Mouse (Mus musculus) hindbrain, embryonic 15.5 days (tissue): ENCODE measurements around the gene Pusl1. TPM values are rescaled to one million over a fixed set of nuclear protein-coding genes. Genes with fewer than 3 reads are reported as not detected.

Source experiments
- ATAC-seq: fragments of 200-750 bp; cut with Nextera tagmentation; 2 replicates; pipeline ENCODE4 v1.8.0; 2017; ENCODE audit warnings: low read depth, moderate number of reproducible peaks, moderate TSS enrichment; ENCODE audit not compliant: low FRiP score
- H3K27ac ChIP-seq: fragments of 300-500 bp; sonication (generic); replicated peaks from 2 replicates; pipeline ENCODE4 v1.5.1; 2015; ENCODE audit warnings: mild to moderate bottlenecking, inconsistent platforms
- H3K27me3 ChIP-seq: fragments of 300-500 bp; sonication (generic); 2 replicates; pipeline ENCODE4 v1.6.1; 2015; ENCODE audit warnings: control low read depth, inconsistent platforms
- H3K36me3 ChIP-seq: fragments of 300-500 bp; sonication (generic); 2 replicates; pipeline ENCODE4 v1.6.1; 2015; ENCODE audit warnings: control low read depth, inconsistent platforms
- H3K4me1 ChIP-seq: fragments of 300-500 bp; sonication (generic); replicated peaks from 2 replicates; pipeline ENCODE4 v1.6.1; 2015; ENCODE audit warnings: control low read depth, inconsistent platforms
- H3K4me2 ChIP-seq: fragments of 300-500 bp; sonication (generic); 2 replicates; pipeline ENCODE4 v1.6.1; 2015; ENCODE audit warnings: moderate library complexity, mild to moderate bottlenecking, inconsistent platforms
- H3K4me3 ChIP-seq: fragments of 300-500 bp; sonication (generic); 2 replicates; pipeline ENCODE4 v1.5.1; 2015; ENCODE audit warnings: mild to moderate bottlenecking, inconsistent platforms
- H3K9ac ChIP-seq: fragments of 300-500 bp; sonication (generic); 2 replicates; pipeline ENCODE4 v1.6.1; 2015; ENCODE audit warnings: inconsistent platforms
- H3K9me3 ChIP-seq: fragments of 300-500 bp; sonication (generic); 2 replicates; pipeline ENCODE4 v1.6.1; 2016; ENCODE audit warnings: control low read depth, inconsistent platforms
- WGBS: fragments of 180-500 bp; shearing (Covaris S2); methylation state at CpG from one replicate; pipeline ENCODE4 v1.1.7; 2015; 5-methylcytosine and 5-hydroxymethylcytosine counted together
- microRNA-seq: library from miRNA; unstranded; fragments of <30 nt; microRNA quantifications from one replicate; pipeline ENCODE4, GENCODE M21; 2016
- polyA plus RNA-seq: library from polyadenylated mRNA; unstranded; fragments of >200 nt; fragmentation: Nextera tagmentation; extraction: Ambion mirVana; gene quantifications from 2 replicates; pipeline ENCODE4 v1.2.1, GENCODE M21; 2015

Pusl1 gene
- polyA plus RNA-seq, 1 experiment from 2014 or later = 62.9 TPM

- Histone ChIP-seq H3K27ac (peak within 1 kb of the TSS; percentile 6; the same call in 1 of the 2 replicates), H3K4me1 (peaks cover 14% of the 10 kb centered on the region), H3K9me3 (no peaks in the 10 kb centered on the region), H3K9ac (0 out of 2 replicates have a peak within 1 kb of the TSS, but pooled peaks have one; percentile 17), H3K4me3 (peak within 1 kb of the TSS; percentile 21), H3K27me3 (peaks cover 6% of the 10 kb centered on the region), H3K36me3 (no peaks in the 10 kb centered on the region), H3K4me2 (peak within 1 kb of the TSS; percentile 52)
- peak; percentile 55 for ATAC-seq
- 3% methylated on average over 16 of the region's 16 CpGs for WGBS
Observed at GRCm38 (mm10) chr4:155839483-155839910, 52.1 kb downstream of the Pusl1 start, which contains the start of gene Mxra8. Mxra8 (plus strand) TSS chr4:155839680.

DNA sequence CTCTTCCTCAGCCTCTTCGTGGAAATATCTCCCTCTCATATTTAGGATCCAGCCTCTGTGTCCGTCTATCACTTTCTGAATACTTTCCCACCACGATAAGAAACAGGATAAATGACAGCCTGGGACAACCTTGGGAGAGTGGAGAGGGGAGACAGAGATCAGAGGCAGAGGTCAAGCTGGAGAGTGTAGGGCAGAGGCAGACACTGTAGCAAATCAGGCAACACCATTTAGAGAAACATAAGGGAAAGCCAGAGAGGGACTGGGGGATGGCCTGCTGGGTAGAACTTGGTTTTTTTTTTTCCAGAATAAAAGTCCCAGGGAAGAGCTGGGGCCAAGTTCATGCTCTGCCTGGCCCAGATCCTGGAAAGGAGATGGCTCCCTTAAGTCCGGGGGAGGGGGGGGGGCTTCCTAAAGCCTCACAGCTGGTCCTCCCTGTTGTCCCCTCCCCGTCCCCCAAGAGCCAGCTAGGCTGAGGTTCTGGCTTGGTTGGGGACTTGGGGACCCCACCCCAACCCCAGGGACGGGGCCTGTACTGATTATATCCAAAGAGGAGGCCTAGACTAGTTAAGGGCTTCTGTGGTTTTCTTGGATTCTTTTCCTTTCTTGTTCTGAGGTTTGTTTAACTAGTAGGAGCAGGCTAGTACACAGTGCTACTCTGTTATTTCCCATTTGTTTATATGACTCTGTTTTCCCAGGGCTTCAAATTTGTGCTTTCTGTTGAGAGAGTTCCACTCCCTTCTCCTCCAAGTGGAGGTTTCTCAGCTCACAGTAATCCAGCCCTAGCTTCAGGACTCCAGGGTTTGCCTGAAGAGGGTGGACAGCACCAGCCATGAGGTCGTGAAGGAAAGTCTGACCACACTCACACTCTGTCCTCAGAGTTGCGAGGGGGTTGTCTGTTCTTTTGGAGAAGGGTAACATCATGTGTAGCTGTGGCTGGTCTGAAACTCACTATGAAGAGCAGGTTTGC lies 53.1 kb downstream of the Pusl1 start:
- peaks cover 23% of the 10 kb centered on the region for H3K4me1 ChIP-seq
- no peaks in the 10 kb centered on the region for H3K36me3 ChIP-seq
- H3K27ac ChIP-seq = no peak overlapping the region; the same call in 1 of the 2 replicates
- ATAC-seq = no peak
- no peak overlapping the region for H3K9ac ChIP-seq
- no peaks in the 10 kb centered on the region for H3K9me3 ChIP-seq
- WGBS = 65% methylated on average over 8 of the region's 8 CpGs
- no peak overlapping the region for H3K4me3 ChIP-seq
- peaks cover 6% of the 10 kb centered on the region for H3K27me3 ChIP-seq
- H3K4me2 ChIP-seq = no peak overlapping the region

Small RNA genes lying within 50 kb of the gene (microRNA-seq; reads per million reads assigned to microRNA genes)
- not detected for gene Gm22991

Other genes starting within 250 kb of the Pusl1 start
- gene Gm10563, start 246.4 kb downstream of the Pusl1 start, polyA plus RNA-seq = not detected in 2 replicates
- 4.7 and 6.5 TPM in 2 replicates for gene Mmp23, start 238.4 kb downstream of the Pusl1 start, polyA plus RNA-seq
- 50.6 and 62.2 TPM in 2 replicates for gene Mib2, start 222.6 kb downstream of the Pusl1 start, polyA plus RNA-seq
- 17.2 and 20.6 TPM in 2 replicates for gene Fndc10, start 197.4 kb downstream of the Pusl1 start, polyA plus RNA-seq
- 160 and 166 TPM in 2 replicates for gene Ssu72, start 187.0 kb downstream of the Pusl1 start, polyA plus RNA-seq
- 23.8 and 27.0 TPM in 2 replicates for gene Tmem240, start 157.0 kb downstream of the Pusl1 start, polyA plus RNA-seq
- 92.0 and 99.4 TPM in 2 replicates for gene Atad3a, start 130.7 kb downstream of the Pusl1 start, polyA plus RNA-seq
- 32.2 and 33.7 TPM in 2 replicates for gene Vwa1, start 117.1 kb downstream of the Pusl1 start, polyA plus RNA-seq
- 0.98 and 1.2 TPM in 2 replicates for gene Tmem88b, start 105.9 kb downstream of the Pusl1 start, polyA plus RNA-seq
- gene Ankrd65, start 101.3 kb downstream of the Pusl1 start, polyA plus RNA-seq = not detected in 2 replicates
- gene Mrpl20, start 88.9 kb downstream of the Pusl1 start, polyA plus RNA-seq = 248 and 265 TPM in 2 replicates
- gene Ccnl2, start 79.3 kb downstream of the Pusl1 start, polyA plus RNA-seq = 134 and 137 TPM in 2 replicates
- 129 TPM in 2 replicates for gene Aurkaip1, start 60.5 kb downstream of the Pusl1 start, polyA plus RNA-seq
- gene Mxra8, start 52.1 kb downstream of the Pusl1 start, polyA plus RNA-seq = 32.5 and 32.7 TPM in 2 replicates
- 30.8 and 32.8 TPM in 2 replicates for gene Dvl1, start 44.4 kb downstream of the Pusl1 start, polyA plus RNA-seq
- gene Tas1r3, start 28.4 kb downstream of the Pusl1 start, polyA plus RNA-seq = 0.43 and 0.54 TPM in 2 replicates
- 25.6 and 29.1 TPM in 2 replicates for gene Cptp, start 22.3 kb downstream of the Pusl1 start, polyA plus RNA-seq
- gene Ints11, start 22.2 kb downstream of the Pusl1 start, polyA plus RNA-seq = 71.6 and 78.6 TPM in 2 replicates
- 68.8 and 74.6 TPM in 2 replicates for gene Acap3, start within 50 bp of the Pusl1 start, polyA plus RNA-seq
- 104 and 115 TPM in 2 replicates for gene Ube2j2, start 52.0 kb upstream of the Pusl1 start, polyA plus RNA-seq
- 13.4 and 16.6 TPM in 2 replicates for gene C1qtnf12, start 70.5 kb upstream of the Pusl1 start, polyA plus RNA-seq
- 33.1 and 35.9 TPM in 2 replicates for gene B3galt6, start 100.9 kb upstream of the Pusl1 start, polyA plus RNA-seq
- 114 and 120 TPM in 2 replicates for gene Sdf4, start 101.1 kb upstream of the Pusl1 start, polyA plus RNA-seq
- 0.64 and 0.73 TPM in 2 replicates for gene Tnfrsf4, start 122.1 kb upstream of the Pusl1 start, polyA plus RNA-seq
- 1.9 and 2.1 TPM in 2 replicates for gene Tnfrsf18, start 134.4 kb upstream of the Pusl1 start, polyA plus RNA-seq
- gene Ttll10, start 167.6 kb upstream of the Pusl1 start, polyA plus RNA-seq = not detected in 2 replicates
- gene 9430015G10Rik, start 218.2 kb upstream of the Pusl1 start, polyA plus RNA-seq = 30.0 and 32.6 TPM in 2 replicates
- 0.43 and 0.53 TPM in 2 replicates for gene Rnf223, start 238.7 kb upstream of the Pusl1 start, polyA plus RNA-seq